Mouse (Mus musculus) mouse embryonic stem cell (cell line): Measurements from ENCODE around the gene Tnr.

ENCODE experiments used
- in situ Hi-C, 2 experiments: fragments of 300-500 bp; cut with MboI; formaldehyde crosslinking; loops; 1 replicate in 1 of 2; 3 replicates in 1 of 2; pipeline ENCODE4 v1.14.3; 2019 to 2020; ENCODE audit warnings: low sequenced_read_pairs in 2 of 2, low pct_unique_long_range_greater_than_20kb in 1 of 2, mixed read lengths in 1 of 2; ENCODE audit not compliant: unreplicated experiment in 1 of 2

The Tnr gene

GRCm38 (mm10) chr1:159551591-159552442 is 28.2 kb downstream of the Tnr start:
- in situ Hi-C loops: no loop called here

DNA sequence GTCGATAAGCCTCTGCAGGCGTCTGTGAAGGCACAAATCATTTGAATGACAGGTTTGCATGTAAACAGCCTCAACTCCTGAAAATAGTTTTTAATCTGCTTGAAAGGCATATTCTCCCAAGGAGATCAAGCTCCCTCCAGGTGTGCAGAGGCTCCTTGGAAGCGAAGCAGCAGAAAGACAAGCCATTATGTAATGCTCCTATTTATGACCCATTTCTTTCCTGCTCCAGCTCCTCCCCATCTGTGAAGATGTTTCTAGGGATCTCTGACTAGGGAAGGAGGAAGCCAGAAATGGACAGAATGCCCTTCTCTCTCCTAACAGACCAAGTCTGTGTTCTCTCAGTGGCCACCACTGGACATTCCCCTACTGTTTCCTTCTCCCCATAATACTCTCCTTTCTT is 38.0 kb downstream of the Tnr start:
- in situ Hi-C loops: no loop called here

- in situ Hi-C loops: no loop called here
Measured at GRCm38 (mm10) chr1:159565129-159565528, 41.6 kb downstream of the Tnr start.

DNA sequence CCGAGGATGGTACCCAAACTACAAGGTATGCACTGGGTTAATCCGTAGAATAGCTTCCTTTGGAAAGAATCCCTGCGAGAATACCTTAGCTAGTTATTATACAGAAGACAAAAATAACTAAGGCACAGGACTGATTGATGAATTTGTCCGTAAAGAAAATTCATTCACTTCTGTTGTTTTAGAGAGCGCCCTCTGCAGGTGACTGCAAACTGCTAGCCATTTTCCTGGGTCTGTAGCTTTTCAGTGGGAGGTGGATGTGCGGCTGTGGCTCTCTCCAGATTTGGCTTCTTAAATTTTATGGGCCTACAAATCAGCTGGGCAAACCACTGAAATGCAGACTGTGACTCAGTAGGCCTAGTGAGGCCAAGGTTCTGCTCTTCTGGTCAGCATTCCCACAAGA is 42.5 kb downstream of the Tnr start:
- in situ Hi-C loops: no loop called here

DNA sequence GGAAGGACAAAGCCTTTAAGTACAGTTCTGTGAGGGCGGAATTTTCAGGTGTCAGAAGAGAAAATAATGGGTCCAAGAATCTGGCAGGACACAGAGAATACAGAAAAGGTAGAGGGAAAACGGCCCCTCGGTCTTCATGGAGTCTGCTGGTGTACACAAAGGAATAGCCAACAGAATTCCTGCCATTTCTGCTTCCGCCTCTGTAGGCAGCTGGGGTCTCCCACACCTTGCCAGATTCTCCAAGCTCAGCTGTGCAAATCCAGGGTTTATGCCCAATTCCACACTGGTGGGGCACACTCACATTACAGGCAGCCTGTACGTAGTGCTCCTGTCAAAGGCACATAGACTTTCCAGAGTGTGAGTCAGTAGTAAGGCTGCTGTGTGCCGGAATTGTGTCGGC is 43.6 kb downstream of the Tnr start:
- in situ Hi-C loops: no loop called here

DNA sequence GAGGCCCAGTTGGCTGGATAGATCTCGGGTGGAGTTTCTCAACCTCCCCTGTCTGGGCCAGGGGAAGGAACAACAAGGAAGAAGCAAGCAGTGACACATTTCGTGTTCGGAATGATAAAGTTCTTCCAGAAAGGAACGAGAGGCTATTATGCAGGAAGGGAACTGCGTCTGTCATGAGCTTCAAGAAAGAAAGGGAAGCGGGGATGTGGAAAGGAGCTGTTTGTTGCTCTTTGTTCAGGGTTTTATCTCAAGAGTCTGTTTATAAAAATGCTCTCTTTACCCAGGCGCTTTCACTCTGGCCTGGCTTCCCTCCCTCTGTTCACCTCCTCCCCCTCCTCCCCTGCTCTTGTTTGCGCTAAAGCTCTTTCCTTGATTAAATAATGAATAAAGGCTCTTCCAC is 46.7 kb downstream of the Tnr start:
- in situ Hi-C loops: no loop called here

DNA sequence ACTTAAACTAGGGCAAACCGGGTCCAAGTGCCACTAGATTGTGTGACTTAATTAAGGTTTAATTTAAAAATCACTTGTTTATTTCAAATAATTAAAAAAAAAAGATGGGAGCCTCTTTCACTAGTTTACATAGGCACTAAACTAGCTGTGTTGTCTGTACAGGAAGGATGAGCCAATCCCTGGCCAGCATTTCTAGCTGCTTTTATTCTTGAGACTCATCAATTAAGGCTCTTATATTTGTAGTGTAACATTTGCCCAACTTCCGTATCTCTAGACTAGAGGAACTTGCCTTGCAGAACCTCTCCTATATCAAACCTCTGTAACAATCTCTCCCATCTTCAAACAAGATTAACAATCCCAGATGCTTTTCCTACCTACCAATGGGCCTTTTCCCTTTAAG is 47.3 kb downstream of the Tnr start:
- in situ Hi-C loops: no loop called here

- in situ Hi-C loops: no loop called here
Measured at GRCm38 (mm10) chr1:159571951-159572350, 48.4 kb downstream of the Tnr start.

- in situ Hi-C loops: no loop called here
Measured at GRCm38 (mm10) chr1:159573116-159573515, 49.5 kb downstream of the Tnr start.

DNA sequence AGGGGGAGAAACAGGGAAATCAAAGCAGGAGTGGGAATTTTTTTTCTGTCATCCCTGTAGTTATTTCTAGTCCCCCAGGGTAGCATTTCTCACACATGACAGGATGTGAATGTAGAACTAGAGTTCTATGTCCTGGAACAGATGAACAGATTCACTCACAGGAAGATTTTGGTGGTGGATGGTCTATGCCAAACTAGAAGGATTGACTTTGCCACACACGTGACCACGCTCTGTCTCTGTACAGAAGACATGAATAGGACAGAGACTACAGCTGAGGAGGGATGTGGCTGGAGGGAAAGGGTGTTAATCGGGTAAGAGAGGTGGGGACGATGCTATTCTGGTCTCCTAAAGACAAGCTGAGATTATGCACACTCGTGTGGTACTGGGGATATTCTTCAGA is 51.1 kb downstream of the Tnr start:
- in situ Hi-C loops: no loop called here

DNA sequence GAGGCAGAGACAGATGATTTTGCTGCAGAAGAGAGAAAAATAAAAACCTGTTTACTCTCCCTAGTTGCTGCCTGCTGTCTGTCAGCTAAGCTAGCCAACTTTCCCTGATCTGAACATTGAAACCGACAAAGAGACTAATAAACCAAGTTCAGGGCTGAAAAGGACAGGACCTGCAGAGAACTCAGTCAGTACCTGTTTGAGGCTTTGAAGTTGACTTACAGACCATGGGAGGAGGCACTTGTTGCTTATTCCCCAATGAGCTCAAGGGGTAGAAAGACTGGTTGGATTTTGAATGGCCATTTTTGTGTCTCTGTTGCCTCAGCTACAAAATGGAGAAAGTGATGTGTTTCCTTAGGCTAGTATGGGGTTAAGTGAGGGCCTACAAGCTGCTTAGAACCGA is 52.7 kb downstream of the Tnr start:
- in situ Hi-C loops: no loop called here

DNA sequence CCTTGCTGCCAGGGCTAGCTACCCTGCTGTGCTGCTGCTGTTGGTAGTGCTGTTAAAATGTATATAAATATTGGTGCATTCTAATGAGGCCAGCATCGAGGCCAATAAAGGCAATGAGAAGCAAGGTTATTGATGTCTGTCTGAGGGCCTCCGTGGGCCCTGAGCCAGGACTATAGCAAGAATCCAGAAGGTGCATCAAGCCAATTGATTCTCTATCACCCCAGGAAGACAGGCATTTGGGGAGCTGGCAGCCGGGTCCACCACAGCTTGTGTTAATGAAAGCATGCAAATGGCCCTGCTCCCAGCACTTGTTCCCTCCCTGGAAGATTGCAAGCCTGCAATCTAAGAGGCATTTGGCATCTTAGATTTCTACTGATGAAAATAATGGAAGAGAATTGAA is 54.8 kb downstream of the Tnr start:
- in situ Hi-C loops: no loop called here

DNA sequence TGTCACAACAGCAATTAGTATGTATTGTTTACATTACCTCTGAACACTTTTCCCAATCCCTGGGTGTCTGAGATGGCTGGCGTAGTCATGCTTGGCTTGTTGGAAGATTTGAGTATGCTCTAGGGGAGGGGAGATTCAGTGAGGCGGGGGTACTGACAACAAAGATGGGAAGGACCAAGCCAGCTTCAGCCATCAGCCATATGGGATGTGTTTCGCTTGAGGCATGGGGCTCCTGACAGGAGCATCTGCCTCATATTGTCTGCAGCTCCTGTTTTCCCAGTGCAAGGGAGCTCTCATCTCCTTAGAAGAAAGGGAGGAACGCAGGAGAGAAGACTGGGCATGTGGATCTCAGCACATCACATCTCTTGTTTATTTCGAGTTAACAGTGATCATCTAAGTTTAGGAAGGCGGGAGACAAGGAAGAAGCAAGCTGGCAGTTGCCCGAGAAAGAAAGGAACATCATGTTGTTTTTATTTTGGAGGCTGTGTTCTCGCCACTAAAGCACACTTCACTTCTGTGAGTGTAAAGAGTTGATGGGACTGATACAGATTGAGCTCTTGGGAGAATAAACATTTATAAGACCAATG is 56.9 kb downstream of the Tnr start:
- in situ Hi-C loops: no loop called here

GRCm38 (mm10) chr1:159583877-159584276 is 60.3 kb downstream of the Tnr start:
- in situ Hi-C loops: no loop called here

GRCm38 (mm10) chr1:159588741-159589140 is 65.2 kb downstream of the Tnr start:
- in situ Hi-C loops: no loop called here

DNA sequence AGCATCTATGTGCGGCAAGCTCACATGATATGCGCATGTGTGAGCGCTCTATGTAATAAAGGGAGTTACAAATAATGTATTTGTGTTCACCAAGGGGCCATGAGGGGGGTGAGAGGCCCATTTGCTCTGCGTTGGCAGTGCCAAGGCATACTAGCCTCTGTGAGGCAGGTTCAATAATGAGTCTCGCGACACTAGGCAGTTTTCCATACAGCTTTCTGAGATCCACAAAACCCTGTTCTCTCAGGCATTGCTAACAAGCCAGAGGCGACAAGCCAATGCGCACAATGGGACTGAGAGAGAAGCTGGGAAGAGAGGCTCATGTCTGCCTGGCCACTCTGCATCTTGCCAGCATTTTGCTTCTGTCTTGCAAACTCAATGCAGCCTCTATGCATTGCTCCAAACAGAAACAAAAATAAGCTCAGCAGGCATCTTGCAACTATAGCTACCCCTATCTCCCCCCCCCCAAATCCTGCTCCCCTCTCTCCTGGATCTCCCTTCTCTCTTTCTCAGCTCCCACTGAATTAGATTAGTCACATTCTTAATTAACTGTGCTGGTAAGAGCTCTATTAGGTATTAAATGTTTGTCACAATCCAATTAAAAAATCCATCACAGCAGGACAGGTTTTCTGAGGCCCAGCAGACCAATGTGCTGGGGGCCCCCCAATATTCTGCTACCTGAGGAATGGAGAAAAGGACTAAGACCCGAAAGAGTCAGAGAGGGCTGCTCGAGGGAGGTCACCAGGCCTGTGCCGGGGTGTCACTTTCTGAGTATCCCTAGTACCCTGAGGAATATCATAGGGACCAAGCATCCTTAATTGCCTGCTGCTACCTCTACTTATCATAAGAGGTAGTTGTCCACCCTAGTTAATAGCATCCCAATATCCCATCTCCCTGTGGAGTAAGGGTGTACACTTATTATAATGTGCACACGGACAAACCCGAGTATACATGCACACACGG is 70.8 kb downstream of the Tnr start:
- in situ Hi-C loops: no loop called here

- in situ Hi-C loops: no loop called here
Measured at GRCm38 (mm10) chr1:159595729-159596128, 72.2 kb downstream of the Tnr start.

DNA sequence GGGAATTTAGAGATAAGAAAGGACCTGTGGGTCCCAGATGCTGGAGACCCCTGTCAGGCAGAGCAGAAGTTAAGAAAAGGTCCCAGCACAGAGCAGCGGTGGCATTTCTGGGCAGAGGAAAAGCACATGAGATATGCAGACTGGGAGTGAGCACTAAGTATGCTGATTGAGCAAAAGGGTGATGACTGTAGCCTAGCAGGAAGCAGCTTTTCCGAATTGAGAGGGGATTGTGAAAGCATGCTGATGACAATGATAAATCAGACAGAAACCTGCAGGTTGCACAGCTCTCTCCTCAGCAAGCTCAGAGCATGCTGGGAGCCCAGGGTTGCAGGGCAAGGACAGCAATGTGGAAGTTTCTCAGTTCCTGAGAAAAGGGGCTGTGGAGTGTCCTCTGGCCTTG is 73.1 kb downstream of the Tnr start:
- in situ Hi-C loops: no loop called here

DNA sequence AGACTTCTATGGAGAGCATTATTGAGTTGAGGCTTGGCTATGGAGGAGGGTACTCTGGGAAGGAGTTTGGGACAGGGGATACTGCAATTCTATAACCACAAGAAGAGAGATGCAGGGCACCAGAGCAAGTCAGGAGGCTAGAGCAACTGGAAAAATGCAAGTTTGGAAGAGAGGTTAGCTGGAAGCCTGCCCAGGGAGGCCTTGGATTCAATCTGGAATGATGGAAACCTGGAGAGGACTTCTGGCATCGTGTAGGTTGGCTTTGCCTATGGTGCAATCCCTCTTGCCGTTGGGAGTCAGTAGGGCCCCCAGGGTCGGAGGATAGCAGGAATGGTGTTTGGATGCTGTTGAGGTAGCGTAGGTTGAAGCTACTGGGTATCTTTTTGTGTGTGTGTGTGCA is 90.0 kb downstream of the Tnr start:
- in situ Hi-C loops: no loop called here
